Comparison of ENCODE assay signal across 9 mouse cellular contexts in the genomic region with DNA sequence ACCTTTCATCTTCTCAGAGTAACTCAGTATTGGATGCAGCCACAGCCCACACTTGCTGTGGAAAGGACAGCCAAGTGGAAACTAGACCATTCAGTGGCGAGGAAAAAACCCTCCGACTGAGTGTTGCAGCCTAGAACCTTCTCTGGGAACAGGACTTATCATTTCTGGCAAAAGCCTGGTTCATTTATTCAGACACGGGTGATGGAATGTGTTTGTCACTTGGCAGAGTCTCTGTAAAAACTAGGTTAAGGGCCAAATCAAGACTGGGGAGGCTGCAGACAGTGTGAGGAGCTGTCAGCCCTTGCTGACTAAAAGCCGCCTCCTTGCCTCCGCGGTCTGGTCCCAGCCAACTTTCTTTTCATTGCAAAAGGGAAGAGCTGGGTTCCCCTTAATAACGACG.
DNase-seq lines count a peak whose midpoint lies in the region; ATAC-seq lines count a peak whose summit lies in the region.
"Had no signal": no experiment of that assay in that cellular context is flagged by ENCODE, and none has a peak within 500 bp of the region (broad histone marks: within the 10 kb centered on the region; RNA-seq: fewer than 3 reads in every experiment).

No protein-coding gene starts in this region.

- peak; percentile 67 for ATAC-seq in cerebellum, adult (ENCODE audit: insufficient number of reproducible peaks, low FRiP score, low TSS enrichment)
- no peak for ATAC-seq in activated CD4-positive, CD25-positive, alpha-beta regulatory T cell, adult 4 months

- DNase-seq in cerebellum, postnatal 4 days (ENCODE audit: low spot score in 2 of 2): no peak
- peak; percentile 4 to 6 for DNase-seq in right cerebral cortex, adult 2 months (ENCODE audit: low spot score in 2 of 2)
- DNase-seq in right cerebral cortex, postnatal 25 days: no peak
- peak; percentile 50 to 62 for DNase-seq in heart, postnatal 14 days
- peak; percentile 9 for DNase-seq in telencephalon, adult 2 months (ENCODE audit: low read depth, low spot score)
- no peak for DNase-seq in thymus, postnatal 25 days
- DNase-seq: liver, embryonic 13.5 days had no signal

- intact Hi-C loops in heart, postnatal 14 days (cut with DNase I): no loop called here

Comparison
In these comparisons a context has a peak if more than half of its experiments do, and no peak if none do; other contexts are left out.
1. DNase-seq: peak in right cerebral cortex, adult 2 months (2 of 2), heart, postnatal 14 days (2 of 2) and telencephalon, adult 2 months (single experiment); none in cerebellum, postnatal 4 days (0 of 2), right cerebral cortex, postnatal 25 days (single experiment) and thymus, postnatal 25 days (single experiment).